Mouse (Mus musculus): ENCODE results near the gene Aco2.
"Not testable (repeated sequence)": the region's sequence is repeated elsewhere in the genome, so short reads cannot be mapped to it uniquely, and the experiment has no call there.

Aco2 gene

DNA sequence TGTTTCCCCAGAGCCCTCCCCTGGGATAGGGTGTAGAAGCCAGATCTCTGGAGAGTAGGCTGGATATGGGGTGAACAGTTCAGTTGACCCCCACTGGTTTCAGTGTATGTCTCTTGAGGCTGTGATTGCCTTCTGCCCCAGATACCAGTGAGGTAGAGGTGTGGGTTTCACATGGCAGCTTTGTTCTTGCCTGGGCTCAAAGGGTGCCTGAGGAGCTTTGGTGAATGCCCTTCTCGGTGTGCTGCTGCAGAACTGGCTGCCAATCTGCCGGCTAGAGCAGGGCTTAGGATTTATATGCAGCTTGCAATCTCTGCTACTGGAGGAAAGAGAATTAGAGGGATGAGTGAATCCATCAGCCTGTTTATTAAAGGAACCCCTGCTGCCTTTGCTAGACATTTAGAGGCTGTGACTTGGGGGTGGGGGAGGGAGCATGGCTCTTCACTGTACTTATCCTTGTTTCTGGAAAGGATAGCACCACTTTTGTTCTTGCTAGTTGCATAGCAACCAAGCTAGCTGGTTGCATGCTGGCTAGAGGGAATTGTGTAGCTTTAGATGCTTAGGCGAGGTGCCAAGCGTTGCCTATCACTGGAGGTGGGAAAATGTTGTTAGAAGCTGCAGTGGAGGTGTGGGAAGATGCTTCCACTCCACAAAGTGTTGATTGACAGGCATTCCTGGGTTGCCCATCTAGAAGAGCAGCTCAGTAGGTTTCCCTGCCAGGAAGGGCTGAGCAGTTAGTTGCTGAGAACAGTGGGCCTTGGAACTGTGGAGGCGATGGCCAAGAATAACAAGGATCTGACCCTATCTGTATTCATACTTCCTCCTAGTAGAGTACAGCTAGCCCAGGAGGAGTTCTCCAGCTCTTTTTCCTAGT is 7.7 kb downstream of the Aco2 start:
- DNase-seq (ENCODE audit: low read depth, low spot score) = peak; percentile 73

DNA sequence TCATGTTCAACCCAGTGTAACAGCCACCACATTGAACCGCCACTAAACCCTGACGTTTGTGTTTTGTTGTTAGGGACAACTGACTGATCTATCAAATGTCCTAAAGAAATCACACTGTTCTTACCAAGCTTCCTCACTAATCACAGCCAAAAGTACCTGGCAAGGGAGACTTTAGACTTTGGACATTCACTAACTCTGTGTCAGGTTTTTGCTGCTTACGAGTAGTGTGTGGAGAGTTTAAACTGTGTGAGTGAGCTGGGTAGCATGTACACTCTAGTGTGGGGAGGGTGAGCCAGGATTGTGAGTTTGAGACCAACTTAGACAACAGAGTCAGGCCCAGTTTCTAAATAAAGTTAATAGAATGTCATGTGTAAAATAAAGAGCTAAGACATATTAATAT is 10.2 kb downstream of the Aco2 start:
- no peak for DNase-seq (ENCODE audit: low read depth, low spot score)

DNA sequence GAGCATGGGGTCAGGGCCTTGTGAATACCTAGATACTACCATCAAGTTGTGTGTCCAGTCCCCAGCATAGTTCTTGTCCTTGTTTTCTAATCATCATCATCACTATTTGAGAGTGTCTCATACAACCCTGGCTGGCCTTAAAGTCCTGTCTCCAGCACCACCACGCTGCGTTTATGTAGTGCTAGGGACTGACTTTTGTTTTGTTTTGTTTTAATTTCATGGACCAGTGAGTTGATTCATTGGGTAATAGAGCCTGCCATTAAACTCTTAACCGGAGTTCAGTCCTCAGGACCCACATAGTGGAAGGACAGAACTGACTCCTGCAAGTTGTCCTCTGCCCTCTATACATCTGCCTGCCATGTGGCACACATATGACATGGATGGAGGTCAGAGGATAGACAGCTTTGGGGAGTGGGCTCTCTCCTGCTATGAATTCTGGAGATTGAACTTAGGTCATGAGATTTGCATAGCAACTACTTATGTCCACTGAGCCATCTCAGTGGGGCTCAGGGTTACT is 13.4 kb downstream of the Aco2 start:
- DNase-seq (ENCODE audit: low read depth, low spot score) = no peak

DNA sequence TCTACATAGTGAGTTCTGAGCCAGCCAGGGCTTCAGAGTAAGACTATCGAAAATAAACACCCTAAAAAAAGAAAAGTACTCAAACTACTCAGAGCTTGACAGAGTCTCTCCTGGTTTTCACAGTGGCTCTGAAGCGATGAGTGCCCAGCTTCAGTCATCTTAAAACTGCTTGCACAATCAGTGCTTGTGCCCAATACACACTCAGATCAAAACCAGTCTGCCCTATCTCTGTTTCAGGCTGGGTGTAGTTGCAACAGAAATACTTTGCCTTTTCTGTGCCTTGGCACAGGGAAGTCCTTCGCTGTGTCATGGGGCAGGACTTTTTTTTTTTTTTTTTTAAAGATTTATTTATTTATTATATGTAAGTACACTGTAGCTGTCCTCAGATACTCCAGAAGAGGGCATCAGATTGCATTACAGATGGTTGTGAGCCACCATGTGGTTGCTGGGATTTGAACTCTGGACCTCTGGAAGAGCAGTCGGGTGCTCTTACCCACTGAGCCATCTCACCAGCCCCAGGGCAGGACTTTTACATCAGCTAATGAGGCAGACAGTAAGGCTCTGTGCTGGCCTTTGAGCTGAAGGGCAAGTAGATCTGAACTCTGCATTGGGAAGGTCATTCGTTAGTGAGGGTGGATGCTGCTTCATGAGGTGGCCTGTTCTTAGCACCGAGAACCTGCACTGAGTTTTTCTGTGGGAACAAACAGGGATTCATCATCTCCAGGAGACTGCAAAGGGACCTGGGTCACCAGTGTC is 14.9 kb downstream of the Aco2 start:
- no peak for DNase-seq (ENCODE audit: low read depth, low spot score)

DNA sequence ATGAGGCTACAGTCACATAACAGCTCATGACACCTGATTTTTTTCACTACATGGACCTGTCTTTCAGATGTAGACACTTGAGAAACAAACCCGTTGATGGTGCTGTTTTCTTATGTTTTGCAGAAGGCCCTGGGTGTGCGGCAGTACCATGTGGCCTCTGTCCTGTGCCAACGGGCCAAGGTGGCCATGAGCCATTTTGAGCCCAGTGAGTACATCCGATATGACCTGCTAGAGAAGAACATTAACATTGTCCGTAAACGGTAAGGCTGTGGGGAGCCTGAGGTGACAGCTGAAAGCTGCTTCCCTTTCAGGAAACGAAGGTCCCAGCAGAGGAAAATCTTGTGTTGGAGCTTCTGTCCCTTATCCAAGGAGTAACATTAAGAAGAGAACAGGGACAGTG is 17.1 kb downstream of the Aco2 start:
- DNase-seq (ENCODE audit: low read depth, low spot score) = no peak

DNA sequence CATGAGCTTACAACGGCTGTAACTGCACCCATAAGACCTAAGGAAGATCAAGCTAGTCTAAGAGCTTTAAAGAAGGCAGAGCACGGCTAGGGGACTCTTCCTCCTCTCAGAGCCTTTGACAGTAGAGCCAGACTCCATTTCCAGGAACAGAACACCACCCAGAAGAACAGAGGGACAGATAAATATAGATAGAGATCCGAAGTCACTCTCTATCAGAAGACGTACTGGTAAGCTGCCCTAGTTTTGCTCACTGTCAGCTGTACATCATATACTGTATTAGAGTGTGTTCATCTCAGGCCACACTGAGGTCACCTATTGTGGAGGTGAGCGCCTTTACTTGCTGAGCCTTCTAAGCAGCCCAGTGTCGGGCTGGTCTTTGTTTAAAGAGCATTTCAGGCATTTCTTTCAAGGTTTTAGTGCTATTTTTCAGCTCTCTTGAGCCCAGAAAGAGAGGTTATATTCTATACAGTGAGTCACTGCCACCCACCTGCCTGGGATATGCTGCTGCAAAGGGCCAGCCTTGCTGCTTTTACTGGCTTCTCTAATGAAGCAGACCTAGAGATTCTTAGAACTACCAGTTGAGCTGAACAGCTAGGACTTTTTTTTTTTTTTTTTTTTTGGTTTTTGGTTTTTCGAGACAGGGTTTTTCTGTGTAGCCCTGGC is 19.2 kb downstream of the Aco2 start:
- no peak for DNase-seq (ENCODE audit: low read depth, low spot score)

DNA sequence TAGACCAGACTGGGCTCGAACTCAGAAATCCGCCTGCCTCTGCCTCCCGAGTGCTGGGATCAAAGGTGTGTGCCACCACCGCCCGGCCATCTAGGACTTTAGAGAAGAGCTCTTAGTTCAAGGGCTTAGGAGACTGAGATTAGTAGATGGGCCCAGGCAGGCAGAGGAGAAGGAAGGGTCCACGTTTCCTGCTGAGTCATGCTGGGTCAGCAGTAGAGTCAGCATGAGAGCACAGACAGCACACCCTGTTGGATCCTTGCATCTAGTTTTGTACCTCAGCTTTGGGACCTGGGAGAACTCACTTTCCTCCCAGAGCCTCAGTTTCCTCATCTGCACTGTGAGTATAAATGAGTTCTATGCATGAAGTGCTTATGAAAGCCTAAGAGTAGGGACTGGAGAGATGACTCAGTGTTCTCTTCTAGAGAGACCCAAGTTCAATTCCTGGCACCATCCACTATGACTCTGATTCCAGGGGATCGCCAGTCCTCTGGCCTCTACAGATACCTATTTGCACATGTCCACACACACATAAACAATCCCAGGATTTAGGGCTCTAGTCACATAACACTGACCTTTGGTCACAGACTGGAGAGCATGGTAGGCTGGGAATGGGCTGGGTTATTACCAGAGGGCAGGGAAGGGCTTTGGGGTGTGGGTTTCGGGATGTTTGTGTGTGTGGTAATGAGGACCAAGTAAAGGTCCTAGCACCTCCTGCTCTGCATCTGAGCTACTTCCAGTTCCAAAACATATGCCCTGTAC is 19.9 kb downstream of the Aco2 start:
- DNase-seq (ENCODE audit: low read depth, low spot score) = no peak

DNA sequence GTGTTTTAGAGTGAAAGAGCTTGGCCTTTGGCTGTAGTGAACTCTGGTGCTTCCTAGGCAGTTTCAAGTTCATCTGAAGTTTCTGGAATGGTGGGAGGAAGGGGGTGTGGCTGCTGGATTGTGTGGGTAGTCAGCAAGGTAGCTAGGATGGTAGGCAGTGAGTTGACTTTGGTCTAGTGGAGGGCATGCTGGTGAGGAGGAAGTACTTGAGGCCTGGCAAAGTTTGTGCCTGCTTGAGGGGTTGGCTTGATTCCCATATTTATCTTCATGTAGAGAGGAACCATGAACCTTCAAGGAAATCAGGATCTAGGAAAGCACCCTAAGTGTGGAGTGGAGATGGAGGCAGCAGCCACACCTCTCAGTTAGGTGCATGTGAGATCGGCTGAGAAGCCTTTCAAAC is 21.9 kb downstream of the Aco2 start:
- no peak for DNase-seq (ENCODE audit: low read depth, low spot score)

DNA sequence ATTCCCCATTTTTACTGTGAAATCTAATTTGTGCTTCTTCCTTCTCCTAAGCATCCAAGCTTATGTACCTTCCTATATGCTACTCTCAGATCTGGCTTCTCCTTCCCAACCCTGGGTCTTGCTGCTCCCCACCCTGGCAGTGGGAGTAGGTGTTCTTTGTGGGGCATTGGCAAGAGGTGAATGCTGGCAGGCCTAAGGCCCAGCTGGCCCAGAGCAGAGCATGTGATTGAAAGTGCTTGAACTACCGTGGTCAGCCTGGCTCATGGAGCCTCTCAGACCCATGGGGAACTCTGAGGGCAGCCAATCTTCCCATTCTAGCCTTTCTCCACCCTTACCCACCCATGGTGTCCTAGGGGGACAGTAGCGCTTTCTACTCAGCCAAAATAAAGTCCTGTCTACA is 24.3 kb downstream of the Aco2 start:
- DNase-seq (ENCODE audit: low read depth, low spot score) = no peak

DNA sequence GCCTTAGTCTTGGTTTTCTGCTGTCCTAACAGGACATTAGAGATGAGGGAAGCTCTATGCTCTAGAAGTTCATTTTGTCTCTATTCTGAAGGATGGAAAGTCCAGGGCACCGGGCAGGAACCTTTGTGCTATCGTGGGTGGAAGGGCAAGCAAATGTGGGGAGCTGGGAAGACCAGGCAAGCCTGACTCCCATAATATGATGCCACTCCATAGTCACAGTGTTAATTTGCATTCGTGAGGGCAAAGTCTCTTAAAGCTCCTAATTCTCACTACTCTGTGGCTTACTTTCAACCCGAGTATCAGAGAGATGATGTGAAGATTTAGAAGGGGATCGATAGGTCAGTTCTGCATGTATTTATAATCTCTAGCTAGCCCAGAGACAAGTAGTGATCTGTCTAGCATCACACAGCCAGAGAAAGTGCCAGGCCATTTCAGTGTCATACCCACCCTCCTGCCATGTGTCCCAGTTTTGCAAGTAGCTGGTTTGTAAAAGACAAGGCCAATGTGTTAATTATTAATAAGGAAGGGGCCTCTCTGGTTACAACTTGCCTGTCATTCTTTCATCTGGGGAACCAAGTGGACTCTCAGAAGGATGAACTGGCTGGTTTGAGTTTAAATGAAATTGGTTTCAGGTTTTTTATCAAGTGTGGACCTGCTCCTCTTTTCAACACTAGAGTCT is 25.6 kb downstream of the Aco2 start:
- DNase-seq (ENCODE audit: low read depth, low spot score) = no peak

DNA sequence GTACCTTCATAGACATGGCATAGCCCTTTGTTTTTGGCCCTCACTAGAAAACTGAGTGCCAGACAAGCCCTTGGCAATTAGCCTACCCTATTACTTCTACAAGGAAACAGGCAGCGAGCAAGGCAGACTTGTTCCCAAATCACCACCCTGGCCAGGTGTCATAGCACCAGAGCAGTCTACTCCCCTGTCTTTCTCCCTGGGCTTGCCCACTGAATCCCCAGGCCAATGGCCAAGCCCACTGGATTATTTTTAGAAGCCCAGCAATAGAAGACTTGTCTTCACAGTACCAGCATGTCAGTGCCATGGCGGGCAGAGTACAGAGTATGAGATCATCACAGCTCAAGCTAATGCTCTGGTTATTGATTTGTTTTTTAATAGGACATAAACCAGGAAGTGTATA is 26.6 kb downstream of the Aco2 start:
- DNase-seq (ENCODE audit: low read depth, low spot score) = no peak

DNA sequence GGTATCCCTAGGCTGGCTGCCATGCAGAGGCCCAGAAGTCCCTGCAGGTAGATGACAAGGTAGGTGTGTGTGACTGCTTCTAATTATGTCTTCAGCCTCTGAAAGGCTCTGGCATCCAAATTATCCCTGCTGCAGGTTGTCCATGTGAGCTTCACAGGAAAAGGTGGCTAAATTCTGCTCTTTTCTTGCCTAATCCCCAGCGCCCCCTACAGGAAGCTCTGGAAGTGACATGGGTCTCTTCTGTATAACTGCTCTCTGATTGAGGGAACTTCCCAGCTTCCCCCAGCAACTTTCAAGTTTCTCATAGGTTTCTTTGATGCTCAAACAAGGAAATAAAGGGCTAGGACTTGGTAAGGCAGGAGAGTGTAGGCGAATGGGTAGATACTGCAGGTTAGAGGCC is 32.8 kb downstream of the Aco2 start:
- peak; percentile 37 for DNase-seq (ENCODE audit: low read depth, low spot score)

DNA sequence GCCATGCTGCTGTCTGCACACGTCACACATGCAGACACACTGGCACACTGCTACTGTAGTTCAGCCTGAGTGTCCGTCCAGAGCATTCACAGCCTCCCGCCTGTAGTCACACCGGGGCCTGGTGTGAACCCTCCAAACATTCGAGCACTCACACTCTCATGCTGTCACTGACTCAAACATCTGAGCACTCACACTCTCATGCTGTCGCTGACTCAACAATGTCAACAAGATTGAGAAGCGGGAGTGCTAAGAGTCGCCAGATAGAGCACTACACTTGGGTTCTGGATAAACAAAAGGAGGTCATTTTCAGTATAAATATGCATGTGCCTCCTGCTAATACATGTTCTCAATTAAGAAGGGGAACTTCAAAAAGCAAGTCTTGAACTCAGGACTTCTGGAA is 35.8 kb downstream of the Aco2 start:
- DNase-seq (ENCODE audit: low read depth, low spot score) = no peak

DNA sequence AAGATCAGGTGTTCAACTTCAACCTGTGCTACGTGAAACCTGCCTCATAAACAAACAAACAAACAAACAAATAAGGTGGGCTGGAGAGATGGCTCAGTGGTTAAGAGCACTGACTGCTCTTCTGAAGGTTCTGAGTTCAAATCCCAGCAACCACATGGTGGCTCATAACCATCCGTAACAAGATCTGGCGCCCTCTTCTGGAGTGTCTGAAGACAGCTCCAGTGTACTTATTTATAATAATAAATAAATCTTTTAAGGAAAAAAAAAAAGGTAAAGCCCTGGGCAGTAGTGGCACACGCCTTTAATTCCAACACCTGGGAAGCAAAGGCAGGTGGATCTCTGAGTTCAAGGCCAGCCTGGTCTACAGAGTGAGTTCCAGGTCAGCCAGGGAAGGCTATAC is 36.7 kb downstream of the Aco2 start:
- DNase-seq (ENCODE audit: low read depth, low spot score) = not testable (repeated sequence)

DNA sequence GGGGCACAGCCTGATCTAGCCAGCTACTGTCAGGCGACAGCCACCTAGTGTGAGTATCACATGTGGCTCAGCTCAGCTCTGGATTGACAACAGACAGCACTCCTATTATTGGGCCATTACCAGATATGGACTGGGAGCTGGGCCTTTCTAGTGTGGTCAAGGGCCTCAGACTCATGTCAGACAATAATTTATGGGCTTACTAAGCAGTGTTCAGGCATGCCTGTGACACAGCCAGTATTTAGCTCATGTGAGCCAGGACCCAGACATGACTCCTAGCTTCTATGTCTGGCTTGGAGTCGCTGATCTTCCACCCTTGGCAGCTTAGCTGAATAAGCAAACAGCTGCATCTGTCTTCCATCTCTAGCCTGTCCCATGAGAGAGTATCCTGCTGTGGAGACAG is 40.4 kb downstream of the Aco2 start:
- no peak for DNase-seq (ENCODE audit: low read depth, low spot score)

DNA sequence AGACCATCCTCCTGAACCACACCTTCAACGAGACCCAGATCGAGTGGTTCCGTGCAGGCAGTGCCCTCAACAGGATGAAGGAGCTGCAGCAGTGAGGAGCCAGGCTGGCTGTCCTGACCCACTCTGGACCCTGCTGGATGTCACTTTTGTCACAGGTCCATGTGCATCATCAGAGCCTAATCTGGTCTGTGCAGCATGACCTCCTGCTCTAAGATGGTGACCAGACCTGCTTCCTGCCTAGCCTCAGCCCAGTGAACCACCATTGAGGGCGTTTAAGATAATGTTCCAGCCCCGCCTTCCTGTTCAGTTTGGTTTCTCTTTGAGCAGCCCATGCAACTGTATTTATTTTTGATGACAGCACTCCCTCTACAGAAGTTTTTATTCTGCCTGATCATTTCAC is 42.6 kb downstream of the Aco2 start:
- no peak for DNase-seq (ENCODE audit: low read depth, low spot score)

DNA sequence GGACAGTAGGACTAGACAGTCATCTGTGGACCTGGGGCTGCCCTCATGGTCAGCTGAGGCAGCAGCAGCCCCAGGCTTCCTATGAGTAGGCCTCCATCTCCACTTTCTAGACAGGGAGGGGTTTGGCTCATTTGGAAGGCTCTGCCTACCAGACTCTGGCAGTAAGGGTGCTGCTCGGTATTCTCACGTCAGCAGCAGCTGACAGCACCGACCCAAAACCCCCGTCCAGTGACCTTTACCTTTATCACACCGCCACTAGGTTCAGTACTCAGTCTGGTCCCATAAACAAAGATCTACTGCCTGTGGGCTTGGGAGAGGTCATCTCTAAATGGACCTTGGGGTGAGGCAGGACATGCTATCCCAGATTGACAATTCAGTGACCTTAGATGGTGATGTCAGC is 43.6 kb downstream of the Aco2 start:
- no peak for DNase-seq (ENCODE audit: low read depth, low spot score)

DNA sequence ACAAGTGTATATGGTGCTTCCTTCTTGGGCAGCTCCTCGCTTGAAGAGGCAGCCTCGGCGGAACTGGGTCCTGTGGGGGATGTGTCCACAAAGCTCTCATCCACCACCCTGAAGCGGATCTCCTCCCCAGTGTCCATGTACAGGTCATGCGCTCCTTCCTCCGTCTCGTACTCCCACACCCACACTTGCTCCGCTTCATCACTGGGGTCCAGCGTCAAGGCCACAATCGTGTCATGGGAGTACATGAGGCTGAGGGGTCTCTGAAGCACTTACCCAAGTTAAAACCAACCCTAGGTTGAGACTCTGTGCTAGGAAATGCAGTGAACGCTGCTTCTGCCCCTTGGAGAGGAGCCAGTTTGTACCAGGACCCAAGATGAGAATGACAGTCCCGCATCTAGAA is 45.1 kb downstream of the Aco2 start:
- DNase-seq (ENCODE audit: low read depth, low spot score) = no peak

DNA sequence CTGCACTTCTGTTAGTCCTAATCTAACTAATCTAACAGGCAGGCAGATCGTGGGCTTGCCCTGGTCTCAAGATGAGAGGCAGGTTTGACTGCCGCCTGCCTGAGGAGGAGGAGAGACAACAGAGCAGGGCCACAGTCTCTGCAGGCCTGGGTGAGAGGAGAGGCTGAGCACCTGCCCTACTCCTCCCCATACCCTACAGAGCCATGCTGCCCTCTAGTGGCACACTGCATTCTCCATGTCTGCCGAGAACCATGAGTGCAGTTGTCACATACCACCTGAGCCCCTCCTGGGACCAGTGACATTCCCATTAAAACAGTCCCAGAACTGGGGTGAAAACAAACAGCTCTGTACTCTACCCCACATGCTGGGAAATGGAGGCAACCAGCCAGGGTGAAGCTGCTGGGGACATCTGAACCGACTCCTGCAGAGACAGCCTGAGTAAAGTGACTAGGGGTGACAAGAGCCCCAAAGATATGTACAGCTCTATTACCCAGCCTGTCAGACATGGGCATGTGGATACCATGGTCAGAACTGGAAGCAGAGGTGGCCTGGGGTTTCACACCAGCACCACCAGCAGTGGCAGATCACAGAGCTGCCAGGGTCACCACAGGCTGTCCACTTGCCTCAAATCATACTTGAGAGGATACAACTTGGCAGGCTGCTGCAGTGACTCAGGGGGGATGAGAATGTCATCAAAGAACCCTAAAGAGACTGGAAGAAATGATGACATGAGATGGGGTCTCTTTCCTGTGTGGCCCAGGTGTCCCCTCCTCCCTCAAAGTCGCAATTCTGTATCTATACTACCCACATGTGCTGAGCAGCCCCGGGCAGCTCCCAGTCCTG is 45.7 kb downstream of the Aco2 start:
- no peak for DNase-seq (ENCODE audit: low read depth, low spot score)

DNA sequence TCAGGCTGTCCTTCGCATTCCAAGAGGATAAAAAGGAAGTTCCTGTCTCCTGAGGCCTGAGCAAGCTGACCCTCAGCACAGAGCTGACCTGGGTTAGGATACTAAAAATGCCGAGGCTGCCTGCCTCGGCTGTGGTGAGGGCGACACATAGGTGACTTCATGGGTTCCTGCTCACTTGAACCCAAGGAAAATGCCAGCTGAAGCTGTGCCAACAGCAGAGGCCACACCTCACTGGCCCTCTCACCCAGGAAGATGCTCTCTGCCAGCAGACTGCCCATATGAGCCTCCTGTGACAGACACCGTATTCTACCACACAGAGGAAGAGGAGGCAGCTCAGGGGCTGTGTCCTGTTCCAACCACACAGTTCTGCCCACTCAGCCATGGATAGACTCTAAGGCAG is 47.0 kb downstream of the Aco2 start:
- DNase-seq (ENCODE audit: low read depth, low spot score) = no peak
